Comparison of ENCODE assay signal across 31 mouse cellular contexts in the genomic region with DNA sequence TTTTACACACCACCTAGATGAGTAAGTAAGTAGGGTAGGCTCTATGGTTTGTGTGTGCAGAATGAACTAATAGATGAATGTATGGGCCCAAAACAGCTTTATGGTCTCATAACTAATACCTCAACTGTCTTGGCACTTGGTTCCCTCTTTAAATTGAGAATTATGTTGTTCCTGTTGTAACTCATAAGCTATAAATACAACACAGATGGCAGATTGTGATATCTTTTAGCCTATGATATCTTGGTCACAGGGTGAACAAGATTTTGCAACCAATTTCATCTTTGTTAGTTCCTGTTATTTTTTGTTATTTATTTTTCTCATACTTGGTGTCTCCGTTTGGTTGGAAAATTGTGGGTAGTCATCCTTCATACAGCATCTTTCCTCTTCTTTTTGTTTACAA. TPM values are rescaled to one million over a fixed set of nuclear protein-coding genes. Genes with fewer than 3 reads are reported as not detected.
DNase-seq lines count a peak whose midpoint lies in the region; ATAC-seq and TF ChIP-seq lines count a peak whose summit lies in the region.
"Had no signal": no experiment of that assay in that cellular context is flagged by ENCODE, and none has a peak within 500 bp of the region (broad histone marks: within the 10 kb centered on the region; RNA-seq: fewer than 3 reads in every experiment).

No protein-coding gene starts in this region.

- H3K4me2 ChIP-seq in midbrain, embryonic 11.5 days = no peak overlapping the region
- no peak overlapping the region for H3K4me2 ChIP-seq in midbrain, embryonic 14.5 days (ENCODE audit: low read length)
- H3K4me2 ChIP-seq: embryonic facial prominence, embryonic 13.5 days; forebrain, embryonic 13.5 days; heart, embryonic 12.5 days; heart, embryonic 15.5 days; hindbrain, embryonic 15.5 days had no signal

- no peak for TF ChIP-seq POLR2A in MEL (IDR thresholded peaks at IDR 0.05; ENCODE audit: control insufficient read depth in 1 of 2, insufficient read depth in 1 of 2, low read depth in 1 of 2, low read length in 2 of 2, poor library complexity in 1 of 2)

- H3K27ac ChIP-seq in MEL (ENCODE audit: control insufficient read depth, low read depth, low read length) = no peak overlapping the region
- H3K27ac ChIP-seq in midbrain, embryonic 11.5 days (ENCODE audit: low read depth, low read length) = no peak overlapping the region
- no peak overlapping the region for H3K27ac ChIP-seq in midbrain, embryonic 14.5 days (replicated peaks; ENCODE audit: low read depth, low read length)
- H3K27ac ChIP-seq: embryonic facial prominence, embryonic 10.5 days; embryonic facial prominence, embryonic 13.5 days; forebrain, embryonic 10.5 days; forebrain, embryonic 13.5 days; gastrocnemius, adult 2 months; heart, embryonic 15.5 days; hindbrain, embryonic 15.5 days had no signal

- WGBS in midbrain, embryonic 11.5 days = 97% methylated on average over 1 of the region's 1 CpGs
- WGBS in midbrain, embryonic 14.5 days = 89% methylated on average over 1 of the region's 1 CpGs

- peak; percentile 50 for ATAC-seq in granulocyte monocyte progenitor cell, adult 5-6 weeks (replicated peaks; ENCODE audit: poor library complexity, severe bottlenecking)
- peak; percentile 33; the same call in 1 of the 2 replicates for ATAC-seq in megakaryocyte progenitor cell, adult 5-6 weeks (replicated peaks; ENCODE audit: poor library complexity)
- no peak for ATAC-seq in midbrain, embryonic 11.5 days (ENCODE audit: low FRiP score)
- no peak for ATAC-seq in midbrain, embryonic 14.5 days (ENCODE audit: low FRiP score, low TSS enrichment)
- ATAC-seq: activated CD4-positive, CD25-positive, alpha-beta regulatory T cell, adult 4 months; CD4-positive, CD25-positive, alpha-beta regulatory T cell, adult 4 months; forebrain, embryonic 13.5 days; forebrain, postnatal 0 days had no signal

- H3K27me3 ChIP-seq in MEL (ENCODE audit: control insufficient read depth in 1 of 2, insufficient read depth in 2 of 2, low read length in 2 of 2) = no peaks in the 10 kb centered on the region
- H3K27me3 ChIP-seq in midbrain, embryonic 11.5 days (ENCODE audit: control insufficient read depth, insufficient read depth, low read length) = no peaks in the 10 kb centered on the region
- H3K27me3 ChIP-seq in midbrain, embryonic 14.5 days (ENCODE audit: control insufficient read depth, insufficient read depth, low read length) = no peaks in the 10 kb centered on the region
- H3K27me3 ChIP-seq: forebrain, embryonic 13.5 days; heart, embryonic 12.5 days; heart, embryonic 15.5 days; hindbrain, embryonic 15.5 days had no signal

- no peaks in the 10 kb centered on the region for H3K79me2 ChIP-seq in MEL (ENCODE audit: control insufficient read depth, insufficient read depth, low read length, poor library complexity)

- DNase-seq in MEL (ENCODE audit: low read depth, low spot score) = no peak
- no peak for DNase-seq in heart, postnatal 25 days (ENCODE audit: low spot score)
- DNase-seq in midbrain, embryonic 11.5 days (ENCODE audit: low spot score, missing footprints) = no peak
- no peak for DNase-seq in midbrain, embryonic 14.5 days
- no peak for DNase-seq in kidney, postnatal 10 days
- DNase-seq: adrenal gland, adult 8-10 months; adrenal gland, postnatal 36 days; cerebellum, adult 11 months; cerebellum, adult 2 months; cerebellum, adult 9-11 months; cerebellum, postnatal 25 days; embryo, embryonic 11 days; forebrain, postnatal 0 days; gastrocnemius, adult 2 months; gastrocnemius, postnatal 14 days; heart, adult 18-20 months; heart, postnatal 10 days; heart, postnatal 4 days had no signal

- TF ChIP-seq RAD21 in MEL (IDR thresholded peaks at IDR 0.05; ENCODE audit: low read depth, low read length) = no peak

- peak in 1 of 2 experiments; percentile 34; a peak in 2 of 4 replicates for TF ChIP-seq EP300 in MEL (IDR thresholded peaks at IDR 0.05; ENCODE audit: low read depth in 1 of 2, low read length in 2 of 2)

- no peak for TF ChIP-seq CTCF in MEL (IDR thresholded peaks at IDR 0.05 in 2 of 3, conservative IDR thresholded peaks at IDR 0.05 in 1 of 3; ENCODE audit: control insufficient read depth in 1 of 3, insufficient read depth in 1 of 3, low read depth in 2 of 3, low read length in 3 of 3, poor library complexity in 1 of 3, severe bottlenecking in 1 of 3)

- H3K9ac ChIP-seq in MEL (ENCODE audit: control insufficient read depth, low read depth, low read length, poor library complexity, severe bottlenecking) = no peak overlapping the region
- H3K9ac ChIP-seq in midbrain, embryonic 11.5 days (ENCODE audit: low read length) = no peak overlapping the region
- no peak overlapping the region for H3K9ac ChIP-seq in midbrain, embryonic 14.5 days (replicated peaks; ENCODE audit: low read length)
- H3K9ac ChIP-seq: embryonic facial prominence, embryonic 13.5 days; forebrain, embryonic 13.5 days; forebrain, postnatal 0 days; heart, embryonic 12.5 days; heart, embryonic 15.5 days; hindbrain, embryonic 15.5 days had no signal

- intact Hi-C loops in heart, postnatal 25 days (cut with DNase I) = no loop called here

- peaks cover 0 to 2% of the 10 kb centered on the region in 2 experiments; a peak in 2 of 4 replicates for H3K4me1 ChIP-seq in MEL (ENCODE audit: control insufficient read depth in 1 of 2, insufficient read depth in 2 of 2, low read length in 2 of 2)
- H3K4me1 ChIP-seq in midbrain, embryonic 11.5 days (ENCODE audit: control insufficient read depth, insufficient read depth, low read length) = no peaks in the 10 kb centered on the region
- H3K4me1 ChIP-seq in midbrain, embryonic 14.5 days (ENCODE audit: control insufficient read depth, insufficient read depth, low read length) = no peaks in the 10 kb centered on the region
- H3K4me1 ChIP-seq: embryonic facial prominence, embryonic 10.5 days; embryonic facial prominence, embryonic 13.5 days; forebrain, embryonic 10.5 days; forebrain, embryonic 13.5 days; heart, embryonic 12.5 days; heart, embryonic 15.5 days; hindbrain, embryonic 15.5 days had no signal

- peaks cover 0 to 8% of the 10 kb centered on the region in 2 experiments; a peak in 1 of 4 replicates for H3K36me3 ChIP-seq in MEL (ENCODE audit: control insufficient read depth in 1 of 2, insufficient read depth in 2 of 2, low read length in 2 of 2)
- no peaks in the 10 kb centered on the region for H3K36me3 ChIP-seq in midbrain, embryonic 11.5 days (ENCODE audit: control insufficient read depth, insufficient read depth, low read length)
- no peaks in the 10 kb centered on the region for H3K36me3 ChIP-seq in midbrain, embryonic 14.5 days (ENCODE audit: control insufficient read depth, insufficient read depth, low read length)
- H3K36me3 ChIP-seq: embryonic facial prominence, embryonic 10.5 days; embryonic facial prominence, embryonic 13.5 days; forebrain, embryonic 10.5 days; heart, embryonic 12.5 days; heart, embryonic 15.5 days; hindbrain, embryonic 15.5 days had no signal

- H3K4me3 ChIP-seq in MEL (ENCODE audit: control insufficient read depth in 1 of 2, insufficient read depth in 1 of 2, low read depth in 2 of 2, low read length in 2 of 2) = no peak overlapping the region
- no peak overlapping the region for H3K4me3 ChIP-seq in midbrain, embryonic 11.5 days (ENCODE audit: low read depth, low read length)
- no peak overlapping the region for H3K4me3 ChIP-seq in midbrain, embryonic 14.5 days (replicated peaks; ENCODE audit: low read depth, low read length)
- H3K4me3 ChIP-seq: embryonic facial prominence, embryonic 10.5 days; embryonic facial prominence, embryonic 13.5 days; erythroblast, embryonic 14.5 days; forebrain, embryonic 10.5 days; forebrain, embryonic 13.5 days; gastrocnemius, adult 2 months; heart, embryonic 12.5 days; heart, embryonic 15.5 days; hindbrain, embryonic 15.5 days had no signal

- H3K9me3 ChIP-seq in MEL (replicated peaks; ENCODE audit: insufficient read depth, low read length) = no peaks in the 10 kb centered on the region
- H3K9me3 ChIP-seq in midbrain, embryonic 11.5 days (ENCODE audit: control insufficient read depth, low read length) = no peaks in the 10 kb centered on the region
- H3K9me3 ChIP-seq in midbrain, embryonic 14.5 days (ENCODE audit: control insufficient read depth, low read length) = no peaks in the 10 kb centered on the region
- H3K9me3 ChIP-seq: embryonic facial prominence, embryonic 10.5 days; embryonic facial prominence, embryonic 13.5 days; forebrain, embryonic 10.5 days; forebrain, embryonic 13.5 days; heart, embryonic 12.5 days; heart, embryonic 15.5 days; hindbrain, embryonic 15.5 days had no signal

TF ChIP-seq in MEL, 35 proteins besides CTCF, POLR2A, EP300 and RAD21 (continues in another document):
- TF ChIP-seq KAT2A (conservative IDR thresholded peaks at IDR 0.05; ENCODE audit: low read depth, low read length) (no peak), CHD2 (IDR thresholded peaks at IDR 0.05; ENCODE audit: low read length) (no peak), GATA1 (IDR thresholded peaks at IDR 0.05; ENCODE audit: low read depth, low read length) (0 out of 2 replicates have a peak, but pooled peaks have one; percentile 29), MAZ (IDR thresholded peaks at IDR 0.05; ENCODE audit: low read depth, low read length) (no peak), TAL1 (IDR thresholded peaks at IDR 0.05; ENCODE audit: low read length) (peak; percentile 6; the same call in 1 of the 2 replicates)

RNA-seq across cellular contexts. Expression of a gene that starts 5.2 kb away (rescaled TPM):
- total RNA-seq in MEL (2012; rRNA removed) = not detected in 2 replicates
- not detected for polyA plus RNA-seq in MEL (2012; ENCODE audit: insufficient read depth in 1 of 2, insufficient read length in 2 of 2, low read depth in 1 of 2, low replicate concordance in 2 of 2, missing spikeins in 1 of 2)
- total RNA-seq in granulocyte monocyte progenitor cell, adult 5-6 weeks (2014; fragmentation: Nextera tagmentation) = 0.39 and 0.96 TPM in 2 replicates
- 1.8 and 2.0 TPM in 2 replicates for total RNA-seq in granulocyte monocyte progenitor cell, adult 5-6 weeks (2017)
- 1.3 and 1.6 TPM in 2 replicates for total RNA-seq in megakaryocyte progenitor cell, adult 5-6 weeks (2015)
- 1.00 and 1.4 TPM in 2 replicates for total RNA-seq in megakaryocyte progenitor cell, adult 5-6 weeks (2017)
- total RNA-seq in heart, postnatal 25 days (2021) = 1 to 10 TPM; 1.2 to 1.4 TPM
- 0.19 and 0.27 TPM in 2 replicates for polyA plus RNA-seq in midbrain, embryonic 11.5 days (2014; fragmentation: Nextera tagmentation; extraction: Ambion mirVana)
- polyA plus RNA-seq in midbrain, embryonic 14.5 days (2014; fragmentation: Nextera tagmentation; extraction: Ambion mirVana) = 0.13 and 0.41 TPM in 2 replicates
- polyA plus RNA-seq: C2C12; CD4-positive, CD25-positive, alpha-beta regulatory T cell, adult 4 months; erythroblast, embryonic 14.5 days had no signal

RNA-seq across cellular contexts. Expression of a gene that starts 38.7 kb away (rescaled TPM):
- 528 and 991 TPM in 2 replicates for total RNA-seq in MEL (2012; rRNA removed)
- polyA plus RNA-seq in MEL (2012; ENCODE audit: insufficient read depth in 1 of 2, insufficient read length in 2 of 2, low read depth in 1 of 2, low replicate concordance in 2 of 2, missing spikeins in 1 of 2) = 100 to 1,000 TPM; 285 to 890 TPM
- total RNA-seq in granulocyte monocyte progenitor cell, adult 5-6 weeks (2014; fragmentation: Nextera tagmentation) = 363 and 404 TPM in 2 replicates
- 392 and 401 TPM in 2 replicates for total RNA-seq in granulocyte monocyte progenitor cell, adult 5-6 weeks (2017)
- 406 and 427 TPM in 2 replicates for total RNA-seq in megakaryocyte progenitor cell, adult 5-6 weeks (2015)
- 339 and 366 TPM in 2 replicates for total RNA-seq in megakaryocyte progenitor cell, adult 5-6 weeks (2017)
- 100 to 1,000 TPM; 586 to 594 TPM for total RNA-seq in heart, postnatal 25 days (2021)
- 424 and 429 TPM in 2 replicates for polyA plus RNA-seq in midbrain, embryonic 11.5 days (2014; fragmentation: Nextera tagmentation; extraction: Ambion mirVana)
- polyA plus RNA-seq in midbrain, embryonic 14.5 days (2014; fragmentation: Nextera tagmentation; extraction: Ambion mirVana) = 243 and 266 TPM in 2 replicates

Comparison
In these comparisons a context has a peak if more than half of its experiments do, and no peak if none do; other contexts are left out.
1. ATAC-seq: peak in granulocyte monocyte progenitor cell, adult 5-6 weeks (single experiment) and megakaryocyte progenitor cell, adult 5-6 weeks (single experiment); none in midbrain, embryonic 11.5 days (single experiment) and midbrain, embryonic 14.5 days (single experiment).